Mouse (Mus musculus): Measurements from ENCODE around the gene E130116L18Rik. TPM values are rescaled to one million over a fixed set of nuclear protein-coding genes. Genes with fewer than 3 reads are reported as not detected.
"Not testable (repeated sequence)": the region's sequence is repeated elsewhere in the genome, so short reads cannot be mapped to it uniquely, and the experiment has no call there.

E130116L18Rik gene
- polyA plus RNA-seq, 1 experiment from 2014 or later = 1.8 TPM

DNA sequence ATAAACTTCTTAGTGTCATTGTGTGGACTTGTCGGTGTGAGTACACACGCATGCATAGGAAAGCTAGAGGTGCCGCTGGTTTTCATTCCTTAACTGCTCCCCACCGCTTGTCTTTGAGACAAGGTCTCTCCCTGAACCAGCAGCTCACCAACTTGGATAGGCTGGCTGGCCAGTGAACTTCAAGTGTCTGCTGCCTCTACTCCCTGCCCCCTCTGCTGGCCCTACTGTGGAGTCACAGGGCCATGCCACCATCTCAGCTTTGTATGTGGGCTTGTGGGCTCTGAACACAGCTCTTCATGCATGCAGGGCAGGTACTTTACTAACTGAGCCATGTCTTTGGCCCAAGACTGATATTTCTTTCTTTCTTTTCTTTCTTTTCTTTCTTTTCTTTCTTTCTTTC is 43.7 kb downstream of the E130116L18Rik start:
- Histone ChIP-seq H3K9me3 (replicated peaks) (no peaks in the 10 kb centered on the region), H3K27ac (no peak overlapping the region), H3K27me3 (replicated peaks) (no peaks in the 10 kb centered on the region), H3K36me3 (no peaks in the 10 kb centered on the region), H3K4me1 (no peaks in the 10 kb centered on the region), H3K4me2 (no peak overlapping the region), H3K4me3 (no peak overlapping the region), H3K9ac (no peak overlapping the region)
- WGBS (ENCODE audit: insufficient replicate concordance) = 85% methylated on average over 4 of the region's 4 CpGs
- no peak for ATAC-seq

- not testable (repeated sequence) for H3K9me3 ChIP-seq (replicated peaks); H3K27me3 ChIP-seq (replicated peaks); H3K36me3 ChIP-seq; H3K4me1 ChIP-seq; H3K27ac ChIP-seq; H3K9ac ChIP-seq; ATAC-seq; H3K4me2 ChIP-seq; H3K4me3 ChIP-seq
- WGBS (ENCODE audit: insufficient replicate concordance) = 84% methylated on average over 4 of the region's 4 CpGs
Measured at GRCm38 (mm10) chr5:25178543-25178942, 44.4 kb downstream of the E130116L18Rik start.

GRCm38 (mm10) chr5:25177937-25178336 is 45.0 kb downstream of the E130116L18Rik start:
- H3K27ac ChIP-seq, H3K4me3 ChIP-seq: not testable (repeated sequence)

More at GRCm38 (mm10) chr5:25177937-25178336, 45.0 kb downstream of the E130116L18Rik start:
- WGBS (ENCODE audit: insufficient replicate concordance) = 72% methylated on average over 5 of the region's 5 CpGs
- not testable (repeated sequence) for H3K9ac ChIP-seq; H3K9me3 ChIP-seq (replicated peaks); H3K4me2 ChIP-seq; H3K36me3 ChIP-seq; H3K27me3 ChIP-seq (replicated peaks); H3K4me1 ChIP-seq; ATAC-seq

Other genes starting within 250 kb of the E130116L18Rik start
- gene Prkag2, start 122.5 kb downstream of the E130116L18Rik start, polyA plus RNA-seq (2016; fragmentation: Nextera tagmentation; extraction: Ambion mirVana) = 7.2 TPM in 2 replicates
- gene Galntl5, start 41.7 kb downstream of the E130116L18Rik start, polyA plus RNA-seq (2016; fragmentation: Nextera tagmentation; extraction: Ambion mirVana) = not detected in 2 replicates
- 9.4 and 9.7 TPM in 2 replicates for gene Galnt11, start 1.2 kb downstream of the E130116L18Rik start, polyA plus RNA-seq (2016; fragmentation: Nextera tagmentation; extraction: Ambion mirVana)

Measured in liver, embryonic 12.5 days (tissue).